Mouse (Mus musculus): ENCODE measurements at regions not wholly inside any gene's neighbourhood (a gene's known extent, or its start where the extent isn't known, plus 50 kb on each side); places are given as distances from the start of the nearest gene placed in this dataset.

GRCm38 (mm10) chr11:65365751-65366559 is 96.2 kb upstream of the Myocd start:
- peak; percentile 56 for DNase-seq (ENCODE audit: low read depth, low spot score)

- no peak for DNase-seq (ENCODE audit: low read depth, low spot score)
Measured at GRCm38 (mm10) chr11:65364910-65365309, 95.1 kb upstream of the Myocd start.

- DNase-seq (ENCODE audit: low read depth, low spot score) = peak; percentile 60
Measured at GRCm38 (mm10) chr11:65363846-65364245, 94.1 kb upstream of the Myocd start.

GRCm38 (mm10) chr11:65360729-65361128 is 90.9 kb upstream of the Myocd start:
- no peak for DNase-seq (ENCODE audit: low read depth, low spot score)

GRCm38 (mm10) chr11:65358908-65359307 is 89.1 kb upstream of the Myocd start:
- peak; percentile 29 for DNase-seq (ENCODE audit: low read depth, low spot score)

- DNase-seq (ENCODE audit: low read depth, low spot score) = no peak
Measured at GRCm38 (mm10) chr11:65352516-65352915, 82.7 kb upstream of the Myocd start.

GRCm38 (mm10) chr11:65349013-65349412 is 79.2 kb upstream of the Myocd start:
- DNase-seq (ENCODE audit: low read depth, low spot score) = no peak

GRCm38 (mm10) chr11:65341683-65342440 is 72.1 kb upstream of the Myocd start:
- DNase-seq (ENCODE audit: low read depth, low spot score) = no peak

GRCm38 (mm10) chr11:65334286-65334685 is 64.5 kb upstream of the Myocd start:
- peak; percentile 34 for DNase-seq (ENCODE audit: low read depth, low spot score)

GRCm38 (mm10) chr11:65333101-65333500 is 63.3 kb upstream of the Myocd start:
- no peak for DNase-seq (ENCODE audit: low read depth, low spot score)

GRCm38 (mm10) chr11:65322877-65323440 is 53.2 kb upstream of the Myocd start:
- no peak for DNase-seq (ENCODE audit: low read depth, low spot score)
